Mouse (Mus musculus): ENCODE data around the gene Abca4. TPM values are rescaled to one million over a fixed set of nuclear protein-coding genes. Genes with fewer than 3 reads are reported as not detected.
A peak's percentile ranks its signal among the peaks of the same experiment; 100 is the strongest.

Abca4 gene
- total RNA-seq, 2 experiments from 2014 or later = 0.79 to 0.95 TPM

DNA sequence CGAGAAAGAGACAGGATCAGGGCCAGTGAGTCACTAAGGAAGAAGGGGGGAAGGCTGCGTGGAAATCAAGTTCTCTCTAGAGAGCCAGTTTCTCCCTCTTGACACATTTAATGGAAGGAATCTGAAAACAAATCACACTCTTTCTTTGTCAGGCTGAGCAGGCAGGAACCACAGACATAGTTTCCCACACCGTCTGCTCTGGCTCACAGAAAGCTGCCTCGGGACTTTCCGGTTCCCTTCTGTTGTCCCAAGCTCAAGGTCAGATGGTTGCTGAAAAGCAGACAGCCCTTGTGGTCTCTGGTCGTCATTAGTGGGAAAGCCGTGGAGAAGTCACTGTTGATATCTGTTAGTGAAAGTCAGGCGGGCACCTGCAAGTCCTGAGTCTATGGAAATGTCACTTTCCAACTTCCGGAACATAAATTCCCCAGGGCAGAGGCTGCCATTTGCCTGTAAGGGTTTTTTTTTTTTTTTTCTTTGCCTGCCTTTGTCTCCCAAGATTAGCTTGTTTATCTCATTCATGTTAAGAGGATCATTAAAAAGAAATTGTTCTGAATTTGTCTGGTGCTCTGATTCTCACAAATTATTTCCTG lies 10.9 kb upstream of the Abca4 start:
- no peak for DNase-seq
- Histone ChIP-seq H3K27ac (peak overlapping the region; percentile 72), H3K4me3 (peak overlapping the region; percentile 43)
- TF ChIP-seq CTCF (IDR thresholded peaks at IDR 0.05) = no peak
- intact Hi-C loops (cut with DNase I) = no loop called here

DNA sequence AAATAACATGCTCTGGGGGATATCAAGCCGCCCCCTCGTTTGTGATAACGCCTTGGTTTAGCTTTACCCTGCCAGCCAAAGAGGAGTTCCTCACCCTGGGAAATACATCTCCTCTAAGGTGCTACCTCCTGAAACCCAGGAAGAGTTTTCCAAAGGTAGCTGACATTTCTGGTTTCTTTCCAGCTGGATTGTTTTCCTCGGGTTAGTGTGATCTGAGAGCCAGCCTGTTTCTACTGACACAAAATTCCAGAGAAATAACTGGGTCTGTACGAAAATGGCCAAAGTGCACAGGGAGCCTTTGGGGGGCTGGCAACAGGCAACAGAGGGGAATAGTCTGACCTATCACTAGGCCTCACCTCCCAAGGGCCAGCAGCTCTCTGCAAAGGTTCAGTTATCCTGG lies 10.0 kb upstream of the Abca4 start:
- Histone ChIP-seq H3K4me3 (no peak overlapping the region), H3K27ac (peak overlapping the region; percentile 72; the same call in 1 of the 2 replicates)
- TF ChIP-seq CTCF (IDR thresholded peaks at IDR 0.05) = no peak
- intact Hi-C loops (cut with DNase I) = no loop called here
- DNase-seq = no peak

DNA sequence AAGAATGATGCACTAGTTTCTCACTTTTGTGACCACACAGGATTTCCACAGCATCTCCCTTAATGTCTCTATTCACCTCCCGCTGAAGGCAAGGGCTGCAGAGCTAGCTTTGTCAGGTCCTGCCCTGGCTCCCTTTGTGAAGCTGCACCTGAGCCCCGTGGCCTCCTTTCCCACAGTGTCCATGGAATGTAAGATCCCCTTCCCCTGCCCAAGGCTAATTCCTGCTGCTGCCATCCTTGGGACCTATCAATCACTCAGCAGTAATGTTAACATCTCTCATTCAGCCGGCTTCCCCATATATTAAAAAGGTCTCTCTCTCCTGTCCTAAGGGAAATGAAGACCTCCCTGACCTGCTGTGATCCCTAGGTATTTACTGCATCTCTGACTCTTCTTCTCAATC lies 9.2 kb upstream of the Abca4 start:
- no peak for DNase-seq

DNA sequence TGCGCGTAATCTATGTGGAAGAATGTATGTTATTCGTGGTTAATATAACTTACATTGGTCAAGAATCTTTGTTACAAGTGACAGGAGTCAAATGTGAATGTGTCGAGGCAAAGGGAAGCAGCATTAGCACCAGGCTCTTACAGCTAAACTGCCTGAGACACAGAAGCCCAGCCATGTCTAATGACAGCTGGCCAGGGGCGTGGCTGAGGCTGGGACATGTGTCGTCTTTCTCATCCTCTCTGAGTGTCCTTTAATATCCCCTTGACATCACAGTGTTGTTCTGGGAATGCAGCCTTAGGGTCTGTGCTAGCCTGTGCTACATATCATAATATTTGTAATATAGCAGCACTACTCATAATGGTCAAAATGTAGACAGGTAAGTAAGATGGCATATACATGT lies 3.7 kb upstream of the Abca4 start:
- no peak overlapping the region for H3K4me3 ChIP-seq
- intact Hi-C loops (cut with DNase I) = no loop called here
- no peak overlapping the region for H3K27ac ChIP-seq
- no peak for TF ChIP-seq CTCF (IDR thresholded peaks at IDR 0.05)
- DNase-seq = no peak

More for the DNA sequence above, 9.2 kb upstream of the Abca4 start:
- Histone ChIP-seq H3K27ac (no peak overlapping the region), H3K4me3 (no peak overlapping the region)
- TF ChIP-seq CTCF (IDR thresholded peaks at IDR 0.05) = no peak
- intact Hi-C loops (cut with DNase I) = no loop called here

DNA sequence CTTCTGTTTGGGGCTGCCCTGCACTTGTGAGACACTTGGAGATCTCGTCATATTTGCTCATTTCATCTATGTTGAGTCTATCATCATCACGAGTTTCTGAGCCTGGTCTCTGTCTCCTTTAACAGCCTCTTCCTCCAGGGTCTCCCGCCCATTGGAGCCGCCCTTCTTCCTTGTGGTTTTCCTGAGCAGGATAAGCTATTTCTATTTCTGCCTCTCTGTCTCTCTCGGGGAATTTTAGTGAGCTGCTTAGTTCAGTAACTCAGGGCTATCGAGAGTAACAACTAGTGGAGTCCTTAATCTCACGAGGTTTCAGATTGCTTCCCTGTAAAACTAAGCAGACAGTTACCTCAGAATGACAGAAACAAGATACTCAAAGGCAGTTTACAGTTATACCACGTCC lies 1.1 kb upstream of the Abca4 start:
- Histone ChIP-seq H3K27ac (peak overlapping the region; percentile 56), H3K4me3 (peak overlapping the region; percentile 59)
- intact Hi-C loops (cut with DNase I) = no loop called here
- no peak for DNase-seq
- TF ChIP-seq CTCF (IDR thresholded peaks at IDR 0.05) = no peak

DNA sequence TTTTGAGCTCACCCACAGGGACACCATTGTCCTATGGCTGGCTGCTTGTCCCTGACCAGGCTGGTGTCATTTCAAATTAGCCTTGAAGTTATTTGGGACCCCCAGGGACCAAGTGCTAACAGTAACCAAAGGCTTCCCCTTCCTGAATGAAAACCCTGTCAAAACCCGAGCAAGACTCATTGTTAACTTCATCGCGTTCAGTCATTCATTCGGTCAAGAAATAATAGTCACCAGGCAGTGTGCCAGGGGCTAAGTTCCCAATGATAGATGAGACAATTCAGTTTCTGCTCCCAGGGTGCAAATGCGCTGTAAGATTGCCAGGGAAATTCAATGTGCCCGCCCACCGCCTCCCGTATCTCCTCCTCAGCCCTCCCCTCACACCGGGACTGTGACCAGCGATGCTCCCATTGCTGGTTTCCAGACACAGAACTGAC lies 2.0 kb downstream of the Abca4 start:
- Histone ChIP-seq H3K4me3 (no peak overlapping the region), H3K27ac (no peak overlapping the region)
- peak; percentile 69 for DNase-seq
- intact Hi-C loops (cut with DNase I) = no loop called here
- TF ChIP-seq CTCF (IDR thresholded peaks at IDR 0.05) = no peak

DNA sequence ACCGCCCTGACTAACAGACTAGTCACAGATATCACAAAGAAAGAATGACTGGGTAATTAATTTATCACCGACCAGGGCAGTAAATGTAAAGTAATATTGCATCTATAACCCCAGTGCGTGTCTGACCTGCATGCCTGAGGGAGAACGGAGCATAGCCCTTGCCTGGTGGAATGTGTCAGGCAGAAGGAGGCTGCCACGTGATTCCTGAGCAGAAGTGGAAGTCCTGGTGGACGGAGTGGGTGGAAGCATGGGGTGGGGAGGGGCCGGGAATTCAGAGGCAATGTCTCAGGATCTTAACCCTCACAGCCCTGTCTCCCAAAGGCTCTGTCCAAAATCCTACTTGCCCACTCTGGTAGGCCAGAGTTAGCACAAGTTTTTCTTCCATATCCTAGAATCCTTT lies 3.2 kb downstream of the Abca4 start:
- DNase-seq = no peak
- no peak for TF ChIP-seq CTCF (IDR thresholded peaks at IDR 0.05)
- peak overlapping the region; percentile 10; the same call in 1 of the 2 replicates for H3K27ac ChIP-seq
- intact Hi-C loops (cut with DNase I) = no loop called here
- H3K4me3 ChIP-seq = no peak overlapping the region

DNA sequence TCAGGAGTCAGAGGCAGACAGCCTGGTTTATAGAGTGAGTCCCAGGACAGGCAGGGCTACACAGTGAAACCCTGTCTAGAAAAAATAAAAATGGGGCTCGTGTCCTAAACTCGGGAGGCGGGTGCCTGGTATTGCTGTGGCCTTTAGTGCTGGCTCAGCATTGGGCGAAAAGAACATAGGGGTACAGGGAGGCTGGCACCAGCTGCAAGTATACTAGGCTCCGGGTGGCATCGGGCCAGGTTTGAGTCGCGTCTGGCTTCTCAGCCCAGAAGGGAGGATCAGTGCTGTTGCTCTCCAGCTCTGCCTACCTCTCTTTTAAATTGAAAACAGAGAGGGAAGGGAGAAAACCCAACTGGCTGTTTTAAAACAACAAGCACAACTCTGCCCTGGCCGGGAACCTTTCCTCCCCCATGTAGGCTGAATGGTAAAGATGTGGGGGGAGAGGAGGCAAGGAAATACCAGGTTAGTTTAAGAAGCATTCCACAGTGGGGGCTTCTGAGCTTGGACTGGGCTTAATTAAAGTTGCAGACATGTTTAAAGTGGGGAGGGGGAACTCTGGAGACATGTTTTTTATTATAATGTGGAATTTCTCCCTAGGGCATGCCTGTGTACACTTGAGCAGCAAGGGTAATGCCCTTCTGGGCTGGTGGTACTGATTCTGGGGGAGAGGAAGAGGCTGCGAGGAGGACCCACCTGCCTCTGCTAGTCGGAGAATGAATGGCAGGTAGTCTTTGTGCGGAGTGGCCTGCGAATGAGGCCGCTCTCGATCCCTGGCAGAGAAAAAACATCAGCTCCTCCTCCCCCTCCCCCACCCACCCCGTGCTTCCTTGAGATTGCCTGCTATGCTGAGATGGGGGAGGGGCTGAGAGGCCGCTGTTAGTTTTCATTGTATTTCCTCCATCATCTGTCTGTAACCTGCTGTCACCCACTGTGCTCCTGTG lies 3.9 kb downstream of the Abca4 start:
- DNase-seq = peak; percentile 78
- intact Hi-C loops (cut with DNase I) = no loop called here
- H3K27ac ChIP-seq = peak overlapping the region; percentile 10
- peak overlapping the region; percentile 40 for H3K4me3 ChIP-seq
- TF ChIP-seq CTCF (IDR thresholded peaks at IDR 0.05) = no peak

DNA sequence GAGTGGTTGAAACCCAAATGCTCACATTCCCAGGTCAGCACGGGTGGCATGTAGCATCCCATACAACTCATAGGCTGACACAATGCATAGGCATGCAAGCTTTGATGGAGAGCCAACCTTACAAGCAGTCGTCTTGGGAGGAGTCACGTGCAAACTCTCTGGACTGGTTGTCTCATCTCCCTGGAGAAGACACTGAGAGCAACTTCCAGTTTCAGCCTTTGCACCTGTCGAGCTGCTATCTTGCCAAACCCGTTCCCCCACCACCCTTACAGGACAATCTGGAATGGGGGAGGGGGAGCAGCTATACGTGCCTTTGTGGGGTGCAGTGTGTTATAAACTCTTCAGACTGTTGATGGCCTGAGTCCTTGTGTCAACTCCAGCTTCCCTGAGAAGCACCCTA lies 4.9 kb downstream of the Abca4 start:
- intact Hi-C loops (cut with DNase I) = no loop called here
- Histone ChIP-seq H3K4me3 (no peak overlapping the region), H3K27ac (no peak overlapping the region)
- DNase-seq = no peak
- no peak for TF ChIP-seq CTCF (IDR thresholded peaks at IDR 0.05)

DNA sequence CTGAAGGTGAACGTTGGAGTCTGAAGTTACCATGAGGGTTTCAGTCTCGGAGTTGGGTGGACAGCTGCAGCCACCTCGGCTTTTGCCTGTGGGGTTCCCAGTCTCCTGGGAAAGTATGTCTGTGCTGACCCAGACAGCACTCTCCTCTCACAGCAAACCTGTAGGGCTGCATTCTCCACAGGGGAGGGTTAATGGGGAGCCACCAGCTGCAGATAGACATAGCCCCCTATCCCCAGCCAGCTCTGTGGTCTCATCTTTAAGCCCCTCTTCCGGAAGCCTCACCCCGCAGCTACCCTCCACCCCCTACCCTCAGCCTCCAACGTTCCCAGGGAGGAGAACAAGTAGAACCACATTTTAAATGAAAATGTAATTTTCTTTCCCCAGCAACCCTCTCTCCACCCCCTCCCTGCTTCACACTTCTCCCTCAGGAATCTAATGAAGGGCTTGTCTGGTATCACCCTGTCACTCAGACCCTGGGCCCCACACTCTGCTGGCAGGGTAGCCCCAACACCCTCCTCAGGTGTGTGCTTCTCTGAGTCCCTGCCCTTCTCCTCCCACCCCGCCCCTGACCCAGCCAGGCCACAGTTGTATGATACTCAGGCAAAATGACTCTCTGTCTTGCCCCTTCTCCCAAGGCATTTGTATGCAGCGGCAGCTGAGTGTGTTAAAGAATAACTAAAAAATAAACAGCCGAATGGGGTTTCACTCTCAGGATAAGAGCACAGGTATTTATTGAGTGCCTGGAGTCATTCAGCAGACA lies 14.4 kb downstream of the Abca4 start:
- no peak for TF ChIP-seq CTCF (IDR thresholded peaks at IDR 0.05)
- Histone ChIP-seq H3K4me3 (no peak overlapping the region), H3K27ac (no peak overlapping the region)
- intact Hi-C loops (cut with DNase I) = no loop called here
- no peak for DNase-seq

DNA sequence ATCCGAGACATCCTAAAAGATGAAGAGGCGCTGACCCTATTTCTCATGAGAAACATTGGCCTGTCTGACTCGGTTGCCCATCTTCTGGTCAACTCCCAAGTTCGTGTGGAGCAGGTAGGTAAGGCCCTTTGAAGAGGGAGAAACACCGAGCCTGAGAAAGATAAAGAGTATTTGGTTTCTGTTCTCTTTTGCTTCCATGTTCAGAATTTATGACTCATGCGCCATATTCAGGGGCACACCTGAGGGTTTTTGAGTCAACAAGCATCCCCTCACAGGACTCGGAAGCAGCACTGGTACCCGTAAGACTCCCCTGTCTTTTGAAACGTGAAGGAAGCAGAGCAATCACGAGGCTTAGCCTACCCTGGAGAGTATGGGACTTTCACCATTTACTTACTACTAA lies 18.3 kb downstream of the Abca4 start:
- intact Hi-C loops (cut with DNase I) = no loop called here
- no peak overlapping the region for H3K4me3 ChIP-seq
- TF ChIP-seq CTCF (IDR thresholded peaks at IDR 0.05) = no peak
- H3K27ac ChIP-seq = no peak overlapping the region
- DNase-seq = no peak

DNA sequence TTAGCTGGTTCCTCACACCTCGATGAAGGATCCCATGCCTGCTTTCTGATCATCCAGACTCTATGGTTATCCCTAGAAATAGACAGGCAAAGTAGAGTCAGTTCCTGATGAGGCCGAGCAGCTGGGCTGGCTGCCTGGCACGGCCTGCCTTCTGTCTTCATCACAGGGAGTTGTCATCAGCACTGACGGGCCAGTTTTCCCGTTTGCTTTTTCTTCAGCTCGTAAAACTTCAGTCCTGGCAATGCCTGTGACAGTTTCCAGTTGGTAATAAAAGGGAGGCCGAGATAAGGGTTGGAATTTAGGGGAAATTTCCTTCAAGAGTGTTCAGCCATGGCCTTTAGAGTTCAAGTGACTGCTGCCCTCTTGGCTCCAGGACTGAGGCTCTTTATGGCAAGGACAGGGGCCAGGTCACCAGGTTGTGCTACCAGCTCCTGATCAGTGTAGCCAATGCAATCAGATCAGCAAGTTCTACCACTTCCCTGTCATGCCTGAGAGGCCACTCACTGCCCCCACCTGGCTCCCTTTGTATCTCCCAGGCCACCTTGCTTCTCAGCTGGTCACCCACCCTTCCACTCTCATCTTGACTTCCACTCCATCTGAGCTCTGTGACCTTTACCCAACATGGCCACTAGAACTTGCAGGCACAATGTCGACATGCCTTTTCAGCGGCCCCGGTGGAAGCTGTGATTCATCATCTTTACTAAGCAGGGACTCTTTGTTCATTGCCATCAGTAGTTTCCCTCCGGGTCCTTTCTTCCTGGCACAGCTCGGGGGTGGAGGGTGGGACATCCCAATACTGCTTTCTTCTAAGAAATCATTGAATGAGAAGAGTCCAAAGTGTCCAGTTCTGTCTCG lies 20.5 kb downstream of the Abca4 start:
- TF ChIP-seq CTCF (IDR thresholded peaks at IDR 0.05) = no peak
- intact Hi-C loops (cut with DNase I) = no loop called here
- peak; percentile 49 for DNase-seq
- peak overlapping the region; percentile 52 for H3K27ac ChIP-seq
- H3K4me3 ChIP-seq = no peak overlapping the region
